Mouse (Mus musculus) limb, embryonic 12.5 days (tissue): ENCODE measurements around the gene Lsr. TPM values are rescaled to one million over a fixed set of nuclear protein-coding genes. Genes with fewer than 3 reads are reported as not detected.
"Not testable (repeated sequence)": the region's sequence is repeated elsewhere in the genome, so short reads cannot be mapped to it uniquely, and the experiment has no call there.

Experiments used
- ATAC-seq: fragments of 200-750 bp; cut with Nextera tagmentation; 2 replicates; pipeline ENCODE4 v1.8.0; 2017; ENCODE audit warnings: low read depth, moderate TSS enrichment; ENCODE audit not compliant: insufficient number of reproducible peaks, insufficient read depth, low FRiP score, low TSS enrichment
- H3K27ac ChIP-seq: fragments of 300-500 bp; sonication (generic); 2 replicates; pipeline ENCODE4 v1.5.1; 2016; ENCODE audit warnings: mild to moderate bottlenecking, moderate library complexity
- H3K27me3 ChIP-seq: fragments of 300-500 bp; sonication (generic); 2 replicates; pipeline ENCODE4 v1.6.1; 2016; ENCODE audit warnings: mild to moderate bottlenecking, moderate library complexity
- H3K36me3 ChIP-seq: fragments of 300-500 bp; sonication (generic); 2 replicates; pipeline ENCODE4 v1.6.1; 2016; ENCODE audit warnings: mild to moderate bottlenecking, moderate library complexity
- H3K4me1 ChIP-seq: fragments of 300-500 bp; sonication (generic); replicated peaks from 2 replicates; pipeline ENCODE4 v1.6.1; 2016
- H3K4me2 ChIP-seq: fragments of 300-500 bp; sonication (generic); 2 replicates; pipeline ENCODE4 v1.6.1; 2016; ENCODE audit warnings: mild to moderate bottlenecking, moderate library complexity
- H3K4me3 ChIP-seq: fragments of 300-500 bp; sonication (generic); replicated peaks from 2 replicates; pipeline ENCODE4 v1.5.1; 2016; ENCODE audit warnings: mild to moderate bottlenecking
- H3K9ac ChIP-seq: fragments of 300-500 bp; sonication (generic); replicated peaks from 2 replicates; pipeline ENCODE4 v1.6.1; 2016; ENCODE audit warnings: mild to moderate bottlenecking, moderate library complexity
- H3K9me3 ChIP-seq: fragments of 300-500 bp; sonication (generic); 2 replicates; pipeline ENCODE4 v1.6.1; 2016; ENCODE audit warnings: mild to moderate bottlenecking, moderate library complexity
- WGBS: fragments of 180-500 bp; shearing (Covaris S2); methylation state at CpG from one replicate; pipeline ENCODE4 v1.1.7; 2016; 5-methylcytosine and 5-hydroxymethylcytosine counted together
- polyA plus RNA-seq: library from polyadenylated mRNA; unstranded; fragments of >200 nt; fragmentation: Nextera tagmentation; extraction: Ambion mirVana; gene quantifications from 2 replicates; pipeline ENCODE4 v1.2.1, GENCODE M21; 2016

The Lsr gene
- polyA plus RNA-seq, 1 experiment from 2014 or later: 32.6 TPM

DNA sequence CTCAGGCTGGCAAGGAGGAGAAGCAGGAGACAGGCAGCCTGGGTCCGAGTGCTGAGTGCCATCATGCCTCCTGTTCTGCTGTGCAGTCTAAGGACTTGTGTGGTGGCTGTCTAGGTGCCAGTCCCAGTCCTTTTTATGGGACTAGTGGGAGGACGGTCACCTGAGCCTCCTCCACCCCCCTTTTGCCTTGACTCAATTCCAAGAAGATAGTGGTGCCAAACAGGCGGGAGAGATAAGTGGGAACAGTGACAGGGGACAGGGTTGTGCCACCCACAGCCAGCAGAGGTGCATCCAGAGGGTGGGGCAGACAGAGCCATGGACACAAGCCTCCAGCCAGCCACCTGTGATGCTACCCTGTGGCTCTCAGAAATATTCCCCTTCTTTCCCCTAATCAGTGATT is 49.2 kb downstream of the Lsr start:
- no peaks in the 10 kb centered on the region for H3K36me3 ChIP-seq
- H3K4me3 ChIP-seq: no peak overlapping the region
- no peak overlapping the region for H3K4me2 ChIP-seq
- no peaks in the 10 kb centered on the region for H3K9me3 ChIP-seq
- WGBS: 58% methylated on average over 3 of the region's 3 CpGs
- H3K27ac ChIP-seq: no peak overlapping the region
- H3K27me3 ChIP-seq: no peaks in the 10 kb centered on the region
- ATAC-seq: no peak
- H3K9ac ChIP-seq: no peak overlapping the region
- no peaks in the 10 kb centered on the region for H3K4me1 ChIP-seq

- not testable (repeated sequence) for H3K27ac ChIP-seq, H3K4me3 ChIP-seq, H3K9me3 ChIP-seq, H3K9ac ChIP-seq, H3K4me1 ChIP-seq, H3K4me2 ChIP-seq, H3K36me3 ChIP-seq, H3K27me3 ChIP-seq, ATAC-seq
- WGBS: 45% methylated on average over 3 of the region's 3 CpGs
These were observed 50.8 kb downstream of the Lsr start for GRCm38 (mm10) chr7:30922490-30922889.

DNA sequence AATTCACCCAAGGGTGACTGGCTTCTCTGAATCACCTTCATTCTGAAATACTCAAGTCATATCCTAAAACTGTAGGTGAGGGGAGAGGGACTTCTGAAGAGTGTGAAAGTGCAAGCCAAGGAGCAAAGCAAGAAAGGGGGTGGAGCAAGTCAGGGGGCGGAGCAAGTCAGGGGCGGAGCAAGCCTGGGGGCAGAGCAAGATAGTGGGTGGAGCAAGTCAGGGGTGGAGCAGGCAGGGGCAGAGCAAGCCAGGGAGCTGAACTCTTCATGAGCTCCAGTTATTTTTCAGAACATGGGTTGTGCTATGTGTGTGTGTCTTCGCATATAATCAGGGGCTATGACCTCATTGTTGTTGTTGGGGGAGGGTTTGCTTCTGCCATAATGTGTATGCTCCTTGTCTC is 53.0 kb downstream of the Lsr start:
- H3K4me3 ChIP-seq: no peak overlapping the region
- H3K9me3 ChIP-seq: no peaks in the 10 kb centered on the region
- H3K36me3 ChIP-seq: no peaks in the 10 kb centered on the region
- H3K4me1 ChIP-seq: peaks cover 3% of the 10 kb centered on the region
- H3K27me3 ChIP-seq: no peaks in the 10 kb centered on the region
- no peak overlapping the region for H3K9ac ChIP-seq
- H3K4me2 ChIP-seq: no peak overlapping the region
- WGBS: 69% methylated on average over 3 of the region's 3 CpGs
- ATAC-seq: no peak
- no peak overlapping the region for H3K27ac ChIP-seq

- WGBS: 58% methylated on average over 4 of the region's 4 CpGs
- Histone ChIP-seq H3K4me3 (no peak overlapping the region), H3K9ac (no peak overlapping the region), H3K9me3 (no peaks in the 10 kb centered on the region), H3K36me3 (no peaks in the 10 kb centered on the region), H3K4me2 (no peak overlapping the region), H3K27me3 (peaks cover 2% of the 10 kb centered on the region; the same call in 1 of the 2 replicates), H3K27ac (no peak overlapping the region), H3K4me1 (peaks cover 8% of the 10 kb centered on the region)
- no peak for ATAC-seq
These were observed 56.0 kb downstream of the Lsr start for GRCm38 (mm10) chr7:30917219-30917618.

DNA sequence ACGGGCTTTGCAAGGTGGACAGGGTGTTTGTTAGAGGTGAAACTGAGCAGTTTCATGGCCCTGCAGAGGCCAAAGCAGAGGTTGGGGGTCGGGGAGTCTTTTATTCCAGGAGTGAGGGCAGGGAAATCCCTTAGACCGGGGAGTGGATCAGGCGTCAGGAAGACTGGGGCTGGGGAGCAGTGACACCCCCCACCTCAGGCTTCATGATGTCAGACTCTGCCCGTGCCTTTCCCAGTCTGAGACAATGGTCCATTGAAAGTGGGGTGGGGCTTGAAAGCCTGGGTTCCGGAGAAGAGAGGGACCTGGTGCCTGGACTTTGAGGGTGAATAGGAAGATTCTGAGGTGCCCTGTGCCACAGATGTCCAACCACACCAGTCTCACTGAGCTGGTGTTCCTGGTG is 56.6 kb downstream of the Lsr start:
- Histone ChIP-seq H3K4me3 (no peak overlapping the region), H3K27me3 (peaks cover 2% of the 10 kb centered on the region; the same call in 1 of the 2 replicates), H3K4me1 (peaks cover 8% of the 10 kb centered on the region), H3K36me3 (no peaks in the 10 kb centered on the region), H3K9ac (no peak overlapping the region), H3K27ac (no peak overlapping the region), H3K4me2 (no peak overlapping the region), H3K9me3 (no peaks in the 10 kb centered on the region)
- no peak for ATAC-seq
- WGBS: 35% methylated on average over 6 of the region's 6 CpGs

DNA sequence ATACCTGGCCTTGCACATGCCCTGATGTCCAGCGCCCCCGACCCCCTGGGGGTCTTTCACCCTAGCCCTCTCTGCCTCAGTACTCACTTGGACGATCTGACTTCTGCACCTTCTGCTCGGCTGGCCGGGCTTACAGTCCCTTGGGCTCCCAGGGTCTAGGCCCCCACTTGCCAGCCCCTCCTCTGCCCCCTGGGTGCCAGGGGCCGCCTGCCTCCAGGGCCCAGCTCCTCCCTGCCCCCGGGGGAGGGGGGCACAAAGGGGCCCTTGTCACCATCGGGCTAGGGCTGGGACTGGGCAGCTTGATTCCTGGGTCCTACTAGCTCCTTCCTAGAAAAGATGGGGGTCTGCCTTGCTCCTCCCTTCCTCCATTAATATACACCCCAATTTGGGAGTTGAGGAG is 58.5 kb downstream of the Lsr start, which contains the start of gene Mag:
Mag (minus strand) TSS at position 142 of the 400 bp plus-strand sequence.
- Histone ChIP-seq H3K4me2 (no peak within 1 kb of the TSS), H3K4me3 (no peak within 1 kb of the TSS), H3K4me1 (peaks cover 8% of the 10 kb centered on the region), H3K27ac (no peak within 1 kb of the TSS), H3K9ac (no peak within 1 kb of the TSS), H3K27me3 (peaks cover 2% of the 10 kb centered on the region; the same call in 1 of the 2 replicates), H3K9me3 (no peaks in the 10 kb centered on the region), H3K36me3 (no peaks in the 10 kb centered on the region)
- WGBS: 75% methylated on average over 8 of the region's 8 CpGs
- ATAC-seq: peak; percentile 18; the same call in 1 of the 2 replicates

DNA sequence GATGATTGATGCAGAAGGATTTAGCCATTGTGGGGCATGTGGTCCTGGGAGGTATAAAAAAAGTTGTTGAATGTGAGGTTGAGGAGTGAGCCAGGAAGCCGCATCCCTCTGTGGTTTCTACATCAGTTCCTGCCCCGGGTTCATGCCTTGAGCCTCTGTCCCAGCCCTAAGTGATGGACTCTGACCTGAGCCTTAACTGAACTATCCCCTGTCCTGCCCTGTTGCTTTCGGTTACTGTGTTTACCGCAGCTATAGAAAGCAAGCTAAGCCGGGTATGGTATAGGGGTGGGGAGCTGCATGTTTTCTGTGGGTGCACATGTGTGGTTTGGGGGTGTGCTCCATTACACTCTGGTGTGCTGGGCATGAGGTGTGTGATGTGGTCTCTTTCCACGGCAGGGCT is 63.5 kb downstream of the Lsr start:
- no peak for ATAC-seq
- Histone ChIP-seq H3K36me3 (no peaks in the 10 kb centered on the region), H3K9me3 (no peaks in the 10 kb centered on the region), H3K9ac (no peak overlapping the region), H3K4me2 (no peak overlapping the region), H3K4me3 (no peak overlapping the region), H3K27ac (no peak overlapping the region), H3K4me1 (peaks cover 16% of the 10 kb centered on the region), H3K27me3 (peaks cover 9% of the 10 kb centered on the region)
- 79% methylated on average over 6 of the region's 6 CpGs for WGBS

- no peak overlapping the region for H3K27ac ChIP-seq
- no peaks in the 10 kb centered on the region for H3K36me3 ChIP-seq
- 23% methylated on average over 16 of the region's 17 CpGs for WGBS
- H3K4me2 ChIP-seq: peak overlapping the region; percentile 65
- H3K4me1 ChIP-seq: peaks cover 16% of the 10 kb centered on the region
- H3K4me3 ChIP-seq: peak overlapping the region; percentile 34
- ATAC-seq: peak; percentile 33; the same call in 1 of the 2 replicates
- no peak overlapping the region for H3K9ac ChIP-seq
- no peaks in the 10 kb centered on the region for H3K9me3 ChIP-seq
- peaks cover 8% of the 10 kb centered on the region for H3K27me3 ChIP-seq
These were observed 64.3 kb downstream of the Lsr start for GRCm38 (mm10) chr7:30908992-30909431.

DNA sequence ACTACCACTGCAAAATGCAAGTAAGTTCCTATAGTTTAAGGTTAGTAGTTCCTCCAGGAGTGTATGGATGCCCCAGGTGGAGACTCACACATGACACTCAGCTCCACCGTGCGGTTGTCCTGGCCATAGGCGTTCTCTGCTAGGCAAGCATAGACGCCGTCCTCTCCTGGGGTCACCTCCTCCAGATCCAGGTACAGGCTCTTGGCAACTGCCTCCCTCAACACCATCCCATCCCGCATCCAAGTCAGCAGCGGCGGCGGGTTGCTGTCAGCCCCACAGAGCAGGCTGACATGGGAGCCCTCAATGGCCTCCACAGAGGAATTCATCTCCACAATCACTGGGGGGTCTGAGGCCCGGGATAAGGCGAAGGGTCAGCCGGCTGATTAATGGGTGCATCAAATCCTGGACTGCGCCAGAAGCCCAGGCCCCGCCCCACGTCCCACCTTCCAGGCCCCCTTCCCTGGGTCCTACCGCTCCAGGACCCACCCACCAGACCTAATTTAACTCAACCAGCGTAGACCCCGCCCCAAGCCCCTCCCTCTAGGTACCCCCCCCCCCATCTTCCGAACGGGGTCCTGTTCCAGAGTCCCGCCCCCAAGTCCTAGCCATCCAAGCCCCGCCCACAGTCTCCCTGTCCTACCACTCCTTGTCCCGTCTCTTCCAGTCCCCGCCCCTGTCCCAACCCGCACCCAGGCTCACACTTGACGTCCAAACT is 64.8 kb downstream of the Lsr start:
- Histone ChIP-seq H3K9ac (no peak overlapping the region), H3K27ac (no peak overlapping the region), H3K4me2 (peak overlapping the region; percentile 65), H3K9me3 (no peaks in the 10 kb centered on the region), H3K4me3 (peak overlapping the region; percentile 34), H3K27me3 (peaks cover 8% of the 10 kb centered on the region), H3K36me3 (no peaks in the 10 kb centered on the region), H3K4me1 (peaks cover 15% of the 10 kb centered on the region)
- under 1% methylated on average over 26 of the region's 26 CpGs for WGBS
- ATAC-seq: peak; percentile 73

Other genes with a start within 250 kb of the Lsr start
- gene Tmem147, start 243.9 kb downstream of the Lsr start, polyA plus RNA-seq: 158 and 162 TPM in 2 replicates
- gene Gapdhs, start 229.8 kb downstream of the Lsr start, polyA plus RNA-seq: 0.51 and 0.71 TPM in 2 replicates
- gene Sbsn, start 222.0 kb downstream of the Lsr start, polyA plus RNA-seq: 1.7 and 2.3 TPM in 2 replicates
- not detected in 2 replicates for gene Dmkn, start 209.7 kb downstream of the Lsr start, polyA plus RNA-seq
- not detected in 2 replicates for gene Krtdap, start 185.6 kb downstream of the Lsr start, polyA plus RNA-seq
- not detected in 2 replicates for gene Ffar2, start 149.7 kb downstream of the Lsr start, polyA plus RNA-seq
- not detected in 2 replicates for gene Ffar3, start 117.3 kb downstream of the Lsr start, polyA plus RNA-seq
- gene Ffar1, start 111.9 kb downstream of the Lsr start, polyA plus RNA-seq: not detected in 2 replicates
- gene Cd22, start 93.1 kb downstream of the Lsr start, polyA plus RNA-seq: 0.05 and 0.26 TPM in 2 replicates
- gene Mag, start 58.6 kb downstream of the Lsr start, polyA plus RNA-seq: 0.29 TPM in 1 of 2 replicates, not detected in the other
- not detected in 2 replicates for gene Hamp2, start 48.8 kb downstream of the Lsr start, polyA plus RNA-seq
- not detected in 2 replicates for gene Hamp, start 29.4 kb downstream of the Lsr start, polyA plus RNA-seq
- gene Usf2, start 16.7 kb downstream of the Lsr start, polyA plus RNA-seq: 31.9 and 37.6 TPM in 2 replicates
- gene Fam187b, start 326 bp upstream of the Lsr start, polyA plus RNA-seq: 1.00 and 1.1 TPM in 2 replicates
- 9.9 and 10.3 TPM in 2 replicates for gene Fxyd5, start 69.0 kb upstream of the Lsr start, polyA plus RNA-seq
- gene Fxyd7, start 78.0 kb upstream of the Lsr start, polyA plus RNA-seq: 9.7 and 10.6 TPM in 2 replicates
- 23.6 and 28.2 TPM in 2 replicates for gene Fxyd1, start 83.7 kb upstream of the Lsr start, polyA plus RNA-seq
- gene Lgi4, start 85.9 kb upstream of the Lsr start, polyA plus RNA-seq: 0.61 and 0.87 TPM in 2 replicates
- 18.3 and 19.2 TPM in 2 replicates for gene Fxyd3, start 103.2 kb upstream of the Lsr start, polyA plus RNA-seq
- gene Hpn, start 141.8 kb upstream of the Lsr start, polyA plus RNA-seq: 2.4 and 3.6 TPM in 2 replicates
- 1.4 and 2.0 TPM in 2 replicates for gene Scn1b, start 153.5 kb upstream of the Lsr start, polyA plus RNA-seq
- gene Gramd1a, start 182.4 kb upstream of the Lsr start, polyA plus RNA-seq: 95.1 and 104 TPM in 2 replicates